Mouse (Mus musculus): Measurements from ENCODE around the gene Ssbp3.

DNA sequence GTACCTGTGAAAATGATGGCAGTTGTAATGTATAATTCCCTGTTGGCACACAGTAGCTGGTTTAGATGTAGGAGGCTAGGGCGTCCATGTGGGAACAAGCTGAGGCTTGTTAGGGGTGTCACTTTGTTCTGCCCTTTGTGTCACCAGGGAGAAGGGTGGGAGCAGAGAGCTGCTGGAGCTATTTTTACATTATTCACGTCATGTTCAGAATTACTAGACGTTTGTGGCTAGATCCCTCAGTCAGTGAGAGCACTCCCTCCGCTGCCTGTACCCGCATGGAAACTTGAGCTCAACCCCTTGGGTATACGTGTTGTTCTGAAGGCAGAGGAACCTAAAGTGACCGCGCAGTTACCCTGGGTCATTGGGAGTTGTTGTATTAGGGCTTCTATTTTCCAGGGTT is 58.4 kb downstream of the Ssbp3 start:
- no peak for TF ChIP-seq CTCF (IDR thresholded peaks at IDR 0.05; ENCODE audit: borderline replicate concordance, control insufficient read depth, extremely low read depth, insufficient read depth, low read length, poor library complexity)
- TF ChIP-seq POLR2A (IDR thresholded peaks at IDR 0.05; ENCODE audit: control insufficient read depth, extremely low read depth, insufficient read depth, low read length, poor library complexity): no peak
